Mouse (Mus musculus): ENCODE data around the gene Lrrc47.

Gene Lrrc47

DNA sequence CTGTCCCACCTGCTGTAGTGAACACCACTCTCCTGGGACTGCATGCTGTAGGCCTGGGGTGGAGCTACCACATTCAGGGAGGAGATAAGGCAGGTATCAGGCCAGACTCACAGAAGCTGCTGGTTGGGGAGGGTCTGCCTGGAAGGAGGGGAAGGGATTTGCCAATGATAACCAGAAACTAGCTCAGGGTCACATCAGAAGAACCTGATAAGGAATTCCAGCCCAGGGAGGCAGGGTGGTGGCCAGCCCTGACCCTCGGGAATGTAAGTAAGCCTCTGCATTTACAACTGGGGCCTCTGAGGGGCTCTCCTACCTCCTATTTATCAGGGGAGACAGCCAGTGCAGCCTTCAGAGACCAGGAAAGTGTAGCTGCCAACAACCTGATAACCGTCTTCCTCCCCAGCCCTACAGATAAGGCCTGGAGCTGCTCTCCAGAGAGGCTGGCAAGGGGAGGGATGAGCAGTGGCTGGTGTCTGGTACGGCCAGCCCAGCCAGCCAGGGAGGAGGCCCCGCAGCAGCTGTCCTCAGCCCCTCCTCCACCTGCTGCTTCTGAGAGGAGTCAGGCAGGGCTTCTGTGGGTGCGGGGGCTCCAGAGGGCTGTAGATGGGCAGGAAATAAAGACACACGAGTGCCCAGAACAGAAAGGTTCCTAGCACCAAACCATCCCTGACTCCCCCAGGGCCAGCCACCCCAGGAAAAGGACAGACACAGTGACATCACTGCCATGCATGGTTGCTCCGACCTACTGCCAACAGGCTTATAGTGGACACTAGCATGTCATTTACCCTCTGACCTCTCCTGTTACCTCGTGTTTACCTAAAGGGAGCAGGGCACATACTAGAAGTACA is 12.4 kb downstream of the Lrrc47 start:
- in situ Hi-C loops (cut with MboI, MseI): no loop called here

DNA sequence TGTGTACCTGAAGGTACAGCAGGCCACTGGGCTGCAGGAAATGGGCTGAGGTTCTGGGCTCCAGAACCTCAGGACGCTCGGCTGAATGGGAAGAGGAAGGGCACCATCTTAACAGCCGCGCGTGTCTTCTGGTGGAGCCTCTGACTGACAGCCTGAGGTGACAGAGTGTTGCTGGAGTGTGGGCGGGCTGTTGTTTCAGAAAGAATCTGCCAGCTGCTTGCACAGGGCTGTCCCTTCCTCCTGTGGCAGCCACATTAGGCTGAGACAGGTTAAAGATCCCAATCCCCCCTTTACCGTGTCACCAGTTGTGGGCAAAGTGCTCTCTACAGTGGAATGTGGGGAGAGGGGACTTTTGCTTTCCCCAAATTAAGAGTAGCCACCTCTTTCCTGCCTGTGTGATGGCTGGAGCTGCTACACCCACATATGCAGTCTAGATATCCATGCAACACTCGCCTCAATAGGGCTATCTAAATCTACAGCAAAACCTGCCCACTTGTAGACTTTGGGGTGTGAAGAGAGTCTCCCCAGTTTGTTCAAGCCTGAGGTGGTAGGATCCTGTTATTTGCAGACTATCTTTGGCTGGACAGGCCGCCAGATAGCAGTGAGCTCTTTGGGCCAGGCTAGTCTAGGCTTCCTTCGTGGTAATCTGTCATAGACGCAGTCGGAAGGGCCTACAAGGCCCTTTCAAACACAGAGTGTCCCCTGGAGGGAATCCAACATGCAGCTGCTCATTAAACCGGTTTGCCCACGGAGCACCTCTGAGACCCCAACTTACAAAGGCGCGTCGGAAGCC is 13.4 kb downstream of the Lrrc47 start:
- in situ Hi-C loops (cut with MboI, MseI): no loop called here

DNA sequence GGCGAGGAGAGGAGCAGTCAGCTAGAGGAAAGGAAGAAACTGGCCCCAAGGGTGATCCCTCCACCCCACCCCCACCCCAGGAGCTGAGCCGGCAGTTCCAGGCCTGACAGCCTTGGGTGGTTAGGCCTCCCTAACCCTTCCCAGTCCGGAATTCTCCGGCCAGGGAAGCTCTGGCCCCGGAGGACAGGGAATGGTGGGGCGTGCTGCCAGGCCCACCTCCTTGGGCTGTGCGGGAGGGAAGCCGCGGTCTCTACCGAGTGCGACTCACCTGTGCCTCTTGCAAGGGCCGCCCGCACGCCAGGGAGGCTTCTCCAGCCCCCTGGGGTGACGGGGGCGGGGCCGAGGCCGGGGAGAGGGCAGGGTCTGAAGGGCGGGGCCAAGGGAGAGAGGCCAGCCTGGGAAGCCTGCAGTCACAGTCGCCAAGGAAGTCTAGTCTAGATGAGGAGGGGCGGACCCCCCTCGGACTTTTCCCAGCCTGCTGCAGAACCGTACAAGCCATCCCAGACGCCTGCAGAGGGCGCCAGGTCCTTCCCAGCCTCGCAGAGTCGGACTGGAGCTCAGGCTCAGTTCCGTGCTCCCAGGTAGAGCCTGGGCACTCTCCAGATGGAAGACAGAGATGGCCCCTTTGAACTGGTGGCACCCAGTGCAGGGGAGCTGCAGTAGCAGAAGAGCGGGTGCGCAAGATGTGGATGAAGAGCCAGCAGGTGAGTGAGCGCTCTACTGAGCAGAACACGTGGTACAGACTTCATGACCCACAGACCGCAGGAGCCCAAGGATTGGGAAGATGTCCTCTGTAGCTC is 14.3 kb downstream of the Lrrc47 start, which contains the start of gene Smim1:
Gene Smim1 (minus strand): TSS at position 590 of the 800 bp plus-strand sequence.
- in situ Hi-C loops (cut with MboI, MseI): no loop called here

- in situ Hi-C loops (cut with MboI, MseI): no loop called here
Observed at GRCm38 (mm10) chr4:154026441-154026761, 14.9 kb downstream of the Lrrc47 start.

- in situ Hi-C loops (cut with MboI, MseI): no loop called here
Observed at GRCm38 (mm10) chr4:154028066-154028465, 16.5 kb downstream of the Lrrc47 start.

DNA sequence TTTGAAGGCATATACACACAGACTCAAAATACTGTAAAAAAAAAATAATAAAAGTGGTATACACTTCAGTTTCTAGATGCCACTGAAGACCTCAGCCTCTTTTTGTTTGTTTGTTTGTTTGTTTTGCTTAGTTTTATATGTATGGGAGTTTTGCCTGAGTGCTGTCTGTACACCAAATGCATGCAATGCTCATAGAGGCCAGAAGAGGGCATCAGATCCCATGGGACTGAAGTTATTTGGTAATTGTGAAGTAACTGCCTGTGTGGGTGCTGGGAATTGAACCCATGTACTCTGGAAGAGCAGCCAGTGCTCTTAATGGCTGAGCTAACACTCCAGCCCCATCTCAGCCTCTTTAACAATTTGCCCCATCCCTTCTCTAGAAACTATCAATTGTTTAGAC is 17.1 kb downstream of the Lrrc47 start:
- in situ Hi-C loops (cut with MboI, MseI): no loop called here

DNA sequence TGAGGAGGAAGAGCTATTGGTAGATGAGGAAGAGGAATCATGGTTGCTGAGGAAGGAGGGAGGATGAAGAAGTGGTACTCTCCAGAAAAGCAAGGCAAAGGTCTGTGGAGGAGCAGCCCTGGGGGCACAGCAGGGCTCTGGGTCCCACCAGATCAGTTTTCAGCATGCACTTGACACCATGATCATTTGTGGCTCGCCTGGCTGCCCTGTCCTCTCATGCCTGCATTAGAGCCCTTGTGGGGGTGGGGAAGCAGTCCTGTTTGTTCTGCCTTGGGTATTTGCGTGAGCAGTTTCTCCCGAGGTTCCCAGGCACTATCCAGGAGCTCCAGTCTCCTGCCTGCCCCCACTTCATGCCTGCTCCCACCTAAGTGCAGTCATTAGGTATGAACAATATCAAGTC is 25.6 kb downstream of the Lrrc47 start:
- in situ Hi-C loops (cut with MboI, MseI): no loop called here

DNA sequence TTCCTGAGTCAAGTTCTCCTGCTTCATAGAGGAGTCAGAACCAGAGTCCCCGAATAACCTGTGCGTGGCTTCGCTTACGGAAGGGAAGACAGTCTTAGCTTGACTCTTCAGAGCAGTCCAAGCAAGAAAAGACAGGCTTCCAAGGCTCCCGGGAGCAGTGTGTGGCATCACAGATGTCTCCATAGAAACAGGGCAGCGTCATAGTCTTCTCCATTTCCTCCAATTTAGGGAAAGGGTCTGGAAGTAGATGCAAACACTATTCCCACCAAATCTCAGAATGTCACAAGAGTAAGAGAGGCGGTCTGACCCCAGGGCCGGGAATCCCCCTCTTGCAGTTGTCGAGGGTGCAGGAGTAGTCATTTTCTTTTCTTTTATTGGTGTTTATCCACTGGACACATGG is 31.0 kb downstream of the Lrrc47 start, which contains the start of gene Ccdc27:
Gene Ccdc27 (minus strand): TSS at position 101 of the 400 bp plus-strand sequence.
- in situ Hi-C loops (cut with MboI, MseI): no loop called here

DNA sequence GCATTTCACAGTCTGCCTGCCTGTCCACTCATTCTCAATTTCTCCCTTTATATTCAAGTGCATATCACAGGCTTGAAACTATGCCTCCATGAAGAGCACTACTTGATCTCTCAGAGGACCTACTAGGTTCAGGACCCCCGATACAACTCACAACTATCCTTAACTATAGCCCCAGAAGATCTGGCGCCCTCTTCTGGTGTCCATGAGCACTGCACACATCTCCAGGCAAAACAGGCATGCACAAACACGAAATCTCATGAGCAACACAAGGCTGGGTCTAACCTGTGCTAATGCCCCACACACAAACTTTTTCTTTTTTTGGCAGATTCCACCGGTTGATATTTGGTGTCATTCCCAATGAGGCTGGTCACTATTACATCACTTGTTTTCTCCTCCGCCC is 34.3 kb downstream of the Lrrc47 start:
- in situ Hi-C loops (cut with MboI, MseI): no loop called here

DNA sequence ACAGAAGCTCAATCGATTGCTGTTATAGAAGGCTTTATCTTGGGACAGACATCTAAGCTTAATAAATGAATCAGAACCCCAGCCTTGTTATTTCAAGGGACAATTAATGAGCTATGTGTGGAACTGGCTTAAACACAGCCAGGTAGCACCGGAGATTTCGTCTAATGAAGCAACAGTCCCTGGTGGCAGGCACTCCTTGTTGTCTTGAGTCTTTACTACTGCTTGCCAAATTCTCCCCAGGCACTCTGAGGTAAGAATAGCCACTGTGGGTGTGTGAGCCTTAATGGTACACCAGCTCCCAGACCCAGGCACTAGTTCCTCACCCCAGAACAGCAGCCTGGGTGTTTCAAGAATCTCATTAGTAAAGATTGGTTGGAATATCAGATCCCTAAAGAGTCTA is 39.9 kb downstream of the Lrrc47 start:
- in situ Hi-C loops (cut with MboI, MseI): no loop called here

- in situ Hi-C loops (cut with MboI, MseI): no loop called here
Observed at GRCm38 (mm10) chr4:154053065-154053464, 41.5 kb downstream of the Lrrc47 start.

- in situ Hi-C loops (cut with MboI, MseI): no loop called here
Observed at GRCm38 (mm10) chr4:154055482-154055881, 44.0 kb downstream of the Lrrc47 start.

GRCm38 (mm10) chr4:154056046-154056445 is 44.5 kb downstream of the Lrrc47 start:
- in situ Hi-C loops (cut with MboI, MseI): no loop called here

DNA sequence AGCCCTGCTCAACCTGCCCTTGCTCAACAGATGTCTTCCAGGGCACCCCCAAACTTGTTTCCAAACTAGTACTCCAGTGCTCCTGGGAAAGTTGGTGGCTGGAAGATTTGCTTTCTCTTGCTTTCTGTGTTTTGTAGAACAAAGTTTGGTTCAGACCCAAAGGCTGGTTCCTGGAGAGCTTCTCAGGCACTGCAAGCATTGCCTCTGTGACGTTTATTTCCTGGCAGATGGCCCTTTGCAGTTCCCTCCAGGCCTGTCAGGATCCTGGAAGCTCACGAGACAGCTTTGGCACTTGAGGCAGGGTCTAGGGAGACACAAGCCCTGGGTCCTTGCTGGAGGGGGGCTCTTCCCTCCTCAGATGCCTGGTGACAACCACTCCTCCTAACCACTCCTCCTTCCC is 45.1 kb downstream of the Lrrc47 start:
- in situ Hi-C loops (cut with MboI, MseI): no loop called here

DNA sequence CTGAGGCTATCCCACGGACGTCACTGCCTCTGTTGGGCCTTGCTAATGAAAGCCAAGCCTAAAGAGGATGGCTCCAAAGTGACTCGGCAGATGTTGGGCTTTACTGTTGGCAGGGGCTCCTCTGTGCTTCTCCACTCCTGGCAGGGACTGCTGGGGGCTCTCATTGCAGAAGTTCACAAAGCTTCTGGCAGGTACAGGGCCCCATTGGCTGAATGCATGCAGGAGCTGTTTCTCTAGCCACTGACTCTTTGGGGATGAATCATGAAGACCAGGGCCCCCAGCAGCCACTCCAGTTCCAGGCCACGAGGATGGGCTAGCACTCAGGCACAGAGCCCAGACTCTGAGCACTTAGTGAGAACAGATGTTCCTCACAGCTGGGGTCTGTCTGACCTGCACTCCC is 46.2 kb downstream of the Lrrc47 start:
- in situ Hi-C loops (cut with MboI, MseI): no loop called here

- in situ Hi-C loops (cut with MboI, MseI): loop anchor here (5.0 kb wide), 1 partner anchor 37 kb away; no protein-coding TSS in a partner anchor
Observed at GRCm38 (mm10) chr4:154064827-154065773, 53.6 kb downstream of the Lrrc47 start.

- in situ Hi-C loops (cut with MboI, MseI): no loop called here
Observed at GRCm38 (mm10) chr4:154070896-154071295, 59.4 kb downstream of the Lrrc47 start.

Measured in T-helper 1 cell (primary cell).